Mouse (Mus musculus): ENCODE data around the gene Serpina12.

DNA sequence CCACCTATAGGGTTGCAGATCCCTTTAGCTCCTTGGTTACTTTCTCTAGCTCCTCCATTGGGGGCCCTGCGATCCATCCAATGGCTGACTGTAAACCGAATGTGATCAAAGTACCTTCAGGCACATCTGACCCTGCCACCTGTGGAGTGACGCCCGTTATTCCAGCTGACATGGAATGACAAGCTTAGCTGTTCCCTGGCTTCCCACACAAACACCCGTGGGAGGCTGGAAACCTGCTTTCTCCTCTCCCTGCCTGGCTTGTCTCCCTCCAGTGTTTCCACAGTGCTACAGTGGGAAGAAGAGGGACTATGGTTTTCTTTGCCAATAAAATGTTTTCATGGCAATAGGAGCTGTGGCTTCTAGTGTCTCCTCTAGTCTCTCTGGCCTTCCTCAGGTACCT is 28.0 kb upstream of the Serpina12 start:
- no peak for TF ChIP-seq CTCF (IDR thresholded peaks at IDR 0.05; ENCODE audit: borderline replicate concordance, extremely low read depth, insufficient read depth, insufficient read length)
- no peak for TF ChIP-seq POLR2A (IDR thresholded peaks at IDR 0.05; ENCODE audit: borderline replicate concordance, extremely low read depth, insufficient read depth, insufficient read length, poor library complexity, severe bottlenecking)

Data from brain, embryonic 14.5 days (tissue).